Mouse (Mus musculus) C2C12 (cell line): ENCODE results near the gene Src.

Experiments used
- CTCF ChIP-seq: IDR thresholded peaks from one replicate; pipeline ENCODE4 v1.5.1; 2011; ENCODE audit not compliant: control insufficient read depth, insufficient read depth, insufficient read length
- MAX ChIP-seq: IDR thresholded peaks from one replicate; pipeline ENCODE4 v1.6.1; 2011; ENCODE audit warnings: mild to moderate bottlenecking, control low read depth
- MYOD1 ChIP-seq: IDR thresholded peaks from one replicate; pipeline ENCODE4 v1.6.1; 2011; ENCODE audit warnings: low read depth; ENCODE audit not compliant: control insufficient read depth, insufficient read length
- MYOG ChIP-seq: IDR thresholded peaks from one replicate; pipeline ENCODE4 v1.6.1; 2011; ENCODE audit not compliant: control insufficient read depth, insufficient read length; ENCODE audit errors: extremely low read depth
- USF1 ChIP-seq: IDR thresholded peaks from one replicate; pipeline ENCODE4 v1.6.1; 2011; ENCODE audit warnings: low read depth, mild to moderate bottlenecking, control low read depth, moderate library complexity

GRCm38 (mm10) chr2:157441363-157441762 lies 23.1 kb downstream of the Src start:
- TF ChIP-seq CTCF (no peak), MYOG (no peak), MAX (no peak), MYOD1 (no peak), USF1 (no peak)
